Mouse (Mus musculus) lung, postnatal 10 days (tissue): ENCODE results near the gene Prr22.

Experiments used
- DNase-seq: peaks from one replicate; pipeline ENCODE4 v3.0.0; 2021

Gene Prr22

DNA sequence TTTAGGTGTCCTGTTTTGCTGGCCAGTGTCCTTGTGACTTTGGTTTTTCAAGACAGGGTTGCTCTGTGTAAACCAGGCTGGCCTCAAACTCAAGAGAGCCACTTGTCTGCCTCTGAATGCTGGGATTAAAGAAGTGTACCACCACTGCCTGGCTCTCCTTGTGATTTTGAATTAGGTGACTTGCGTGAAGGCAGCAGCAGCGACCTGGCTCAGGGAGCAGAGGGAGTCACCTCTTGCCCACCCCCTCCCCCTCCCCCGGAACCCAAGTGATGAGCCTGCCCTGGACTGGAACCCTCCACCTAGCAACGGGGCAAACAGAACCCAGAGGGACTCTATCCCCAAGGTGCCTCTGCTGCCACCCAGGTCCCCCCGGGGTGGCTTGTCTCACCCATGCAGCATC lies at the start of gene Prr22:
TSS of gene Prr22 (plus strand) at position 301 of the 400 bp plus-strand sequence.
- no peak for DNase-seq

DNA sequence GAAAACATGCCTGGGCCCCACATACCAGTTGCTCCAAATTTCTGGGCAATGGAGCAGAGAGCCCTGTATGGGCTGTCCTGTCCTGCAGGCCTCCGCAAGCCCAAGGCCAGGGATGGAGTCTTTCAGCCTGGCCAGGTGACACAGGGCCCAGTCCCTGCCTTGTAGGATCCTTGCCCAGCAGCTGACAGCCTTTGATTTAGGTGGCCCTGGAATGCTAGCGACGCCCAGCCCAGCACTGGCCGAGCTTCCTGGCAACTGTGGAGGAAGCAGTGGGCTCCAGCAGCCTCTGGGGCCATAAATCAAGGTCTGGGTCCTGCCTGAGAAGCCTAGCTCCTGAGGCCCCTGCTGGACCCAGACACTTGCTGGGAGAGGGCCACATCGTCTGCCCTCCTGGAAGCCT lies 47.6 kb upstream of the Prr22 start:
- DNase-seq, result peak; percentile 21

DNA sequence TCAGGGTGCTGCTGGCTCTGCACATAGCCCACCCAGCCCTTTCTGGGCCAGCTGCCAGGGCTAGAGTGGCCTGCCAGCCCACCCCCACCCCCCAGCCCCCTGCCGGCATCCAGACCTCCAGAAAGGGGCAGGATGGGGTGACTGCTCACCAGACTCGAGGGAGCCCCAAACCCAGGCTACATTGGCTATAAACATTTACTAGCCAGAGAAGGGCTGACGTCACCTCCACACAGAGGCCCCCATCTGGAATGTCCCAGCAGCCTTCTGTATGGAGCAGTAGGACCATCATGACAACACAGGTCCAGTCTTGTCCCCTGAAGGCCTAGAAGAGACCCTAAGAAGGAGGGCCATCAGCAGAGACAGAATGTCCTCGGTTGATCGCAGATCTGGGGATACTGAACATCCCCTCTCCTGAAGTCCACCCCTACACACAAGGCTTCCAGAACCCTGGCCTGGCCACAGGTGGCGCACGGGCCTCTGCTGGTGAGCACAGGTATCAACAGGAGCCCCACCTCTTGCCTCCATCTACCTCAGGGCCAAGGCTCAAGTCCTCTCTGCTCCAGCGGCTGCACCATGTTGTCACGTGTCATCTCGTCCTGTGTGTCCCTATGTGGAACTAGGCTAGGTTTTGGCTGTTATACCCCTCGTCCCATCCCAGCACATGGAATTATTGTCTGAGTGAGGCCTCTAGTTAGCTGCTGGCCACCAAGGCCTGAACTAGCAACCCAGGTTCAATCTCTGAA lies 46.5 kb upstream of the Prr22 start:
- no peak for DNase-seq

DNA sequence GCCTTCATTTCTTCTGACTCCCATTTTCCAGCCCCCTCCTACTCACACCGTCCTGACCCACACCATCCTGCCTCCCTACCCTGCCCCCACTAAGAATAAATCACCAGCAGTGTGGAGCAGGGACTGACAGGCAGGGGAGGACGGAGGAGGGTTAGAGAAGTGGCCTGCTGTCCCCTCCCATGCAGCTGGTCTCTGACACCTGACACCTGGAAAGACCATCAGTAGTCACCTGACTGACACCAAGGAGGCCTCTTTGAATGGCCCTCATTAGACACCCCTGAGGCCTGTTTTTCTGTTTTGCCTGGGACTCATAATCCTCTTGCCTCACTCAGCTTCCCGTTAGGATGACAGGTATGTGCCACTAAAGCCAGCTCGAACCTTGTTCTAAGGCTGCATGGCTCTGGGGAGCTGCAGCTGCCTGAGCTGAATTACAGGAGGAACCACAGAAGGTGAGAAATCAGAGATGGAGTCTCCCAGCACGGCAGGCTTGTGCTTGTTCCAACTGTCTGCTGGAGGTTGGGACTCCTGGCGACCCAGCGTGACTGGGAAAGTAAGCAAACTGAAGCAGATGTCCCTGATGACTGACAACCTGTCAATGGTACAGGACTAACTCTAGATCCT lies 42.9 kb upstream of the Prr22 start:
- DNase-seq, result no peak

DNA sequence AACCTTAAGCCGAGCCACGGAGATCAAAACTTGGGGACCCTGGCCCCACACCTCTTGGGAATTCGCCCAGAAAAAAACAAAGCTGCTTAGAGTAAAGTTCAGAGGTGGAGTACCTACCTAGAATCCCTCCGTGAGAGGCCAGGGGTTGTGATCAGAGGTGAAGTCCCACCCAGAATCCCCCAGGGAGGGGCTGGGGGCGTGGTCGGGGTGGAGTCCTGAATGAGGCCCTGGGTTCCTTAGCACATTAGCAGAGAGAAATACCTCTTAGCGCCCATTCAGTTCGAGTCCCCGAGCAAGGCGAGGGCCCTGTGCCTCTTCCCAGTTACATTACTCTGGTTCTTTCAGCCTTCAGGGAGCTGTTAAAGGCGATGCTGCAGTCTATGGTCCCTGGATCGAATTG lies 42.4 kb upstream of the Prr22 start:
- no peak for DNase-seq

DNA sequence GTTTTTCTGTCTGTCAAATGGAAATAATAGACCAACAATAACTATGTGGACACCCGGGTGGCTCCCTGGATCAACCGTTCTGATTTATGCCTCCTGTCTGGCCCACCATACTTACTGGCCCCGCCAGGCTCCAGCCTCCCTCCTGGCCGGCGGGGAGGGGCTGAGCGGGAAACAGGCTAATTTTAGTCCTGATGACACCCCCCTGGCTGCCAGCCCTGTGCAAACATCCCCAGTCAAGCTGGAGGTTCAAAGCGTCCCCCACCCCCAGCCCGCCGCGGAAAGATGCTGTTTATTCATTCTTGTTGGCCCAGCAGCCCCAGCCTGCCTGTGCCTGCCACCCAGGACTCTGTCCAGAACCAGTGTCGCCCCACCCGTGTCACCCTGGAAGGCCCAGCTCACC lies 41.9 kb upstream of the Prr22 start:
- peak; percentile 88 for DNase-seq

DNA sequence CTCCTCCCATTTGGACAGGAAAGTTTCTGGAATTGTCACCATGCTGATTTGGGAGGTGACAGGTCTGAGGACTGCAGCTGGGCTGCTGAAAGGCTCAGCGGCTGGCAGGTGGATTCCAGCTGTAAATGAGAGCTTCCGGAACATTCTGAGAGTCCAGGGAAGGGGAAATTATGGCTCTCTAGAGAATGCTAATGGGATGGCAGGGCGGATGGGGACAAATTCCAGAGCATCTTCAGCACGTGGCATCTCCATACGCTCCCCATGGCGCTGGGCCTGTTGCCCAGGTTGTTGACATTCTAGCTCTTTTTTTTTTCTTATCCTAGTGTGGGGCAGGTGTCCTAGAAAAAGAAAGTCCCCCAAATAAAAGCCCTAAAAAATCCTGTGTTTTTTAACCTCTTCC lies 40.9 kb upstream of the Prr22 start:
- no peak for DNase-seq

DNA sequence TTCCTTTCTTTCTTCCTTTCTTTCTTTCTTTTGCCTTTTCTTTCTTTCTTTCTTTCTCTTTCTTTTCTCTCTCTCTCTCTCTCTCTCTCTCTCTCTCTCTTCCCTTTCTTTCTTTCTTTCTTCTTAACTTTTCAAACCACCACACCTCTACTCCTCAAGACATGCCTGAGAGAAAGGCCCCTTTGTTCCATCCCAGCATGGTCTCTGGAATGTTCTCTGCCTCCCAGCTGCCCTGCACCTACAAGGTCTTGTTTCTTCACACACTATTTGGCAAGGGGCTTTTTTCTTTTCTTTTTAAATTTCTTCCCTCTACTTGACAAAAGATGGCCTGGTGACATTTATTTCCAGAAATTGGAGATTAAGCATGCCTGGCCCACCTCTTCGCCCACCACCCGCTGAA lies 40.4 kb upstream of the Prr22 start:
- no peak for DNase-seq

DNA sequence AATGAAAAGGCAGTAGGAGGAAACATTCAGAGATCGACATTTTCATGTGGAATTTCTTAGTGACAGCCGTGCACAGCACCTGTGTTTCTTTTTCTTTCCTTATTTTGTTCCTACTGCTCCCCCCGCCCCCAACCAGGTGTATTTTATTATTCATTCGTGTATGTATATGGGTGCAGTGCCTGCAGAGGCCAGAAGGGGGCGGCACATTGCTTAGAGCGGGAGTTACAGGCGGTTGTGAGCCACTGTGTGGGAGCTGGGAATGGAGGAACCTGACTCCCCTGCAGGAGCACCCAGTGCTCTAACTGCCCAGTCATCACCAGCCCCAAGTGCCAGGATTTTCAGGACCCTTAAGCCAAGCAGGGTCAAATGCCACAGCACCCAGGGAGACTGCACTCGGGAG lies 33.5 kb upstream of the Prr22 start:
- DNase-seq, result no peak

DNA sequence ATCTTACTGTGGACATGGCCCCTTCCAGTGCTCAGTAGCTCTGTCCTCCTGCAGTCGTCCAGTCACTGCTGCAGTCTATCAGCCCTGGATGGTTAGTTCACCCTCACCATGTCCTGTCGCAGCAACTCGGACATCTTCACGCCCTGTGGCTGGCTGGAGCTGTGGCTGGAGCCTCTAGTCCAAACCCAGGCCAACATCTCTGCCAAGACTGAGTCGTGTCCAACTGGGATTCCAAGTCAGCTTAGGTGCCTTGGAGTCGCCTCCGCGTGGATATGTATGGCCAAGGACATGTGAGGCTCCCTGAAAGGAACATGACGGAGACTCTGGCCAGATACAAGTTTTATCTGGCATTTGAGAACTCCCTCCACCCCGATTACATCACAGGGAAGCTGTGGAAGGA lies 31.8 kb upstream of the Prr22 start:
- DNase-seq, result peak; percentile 56

DNA sequence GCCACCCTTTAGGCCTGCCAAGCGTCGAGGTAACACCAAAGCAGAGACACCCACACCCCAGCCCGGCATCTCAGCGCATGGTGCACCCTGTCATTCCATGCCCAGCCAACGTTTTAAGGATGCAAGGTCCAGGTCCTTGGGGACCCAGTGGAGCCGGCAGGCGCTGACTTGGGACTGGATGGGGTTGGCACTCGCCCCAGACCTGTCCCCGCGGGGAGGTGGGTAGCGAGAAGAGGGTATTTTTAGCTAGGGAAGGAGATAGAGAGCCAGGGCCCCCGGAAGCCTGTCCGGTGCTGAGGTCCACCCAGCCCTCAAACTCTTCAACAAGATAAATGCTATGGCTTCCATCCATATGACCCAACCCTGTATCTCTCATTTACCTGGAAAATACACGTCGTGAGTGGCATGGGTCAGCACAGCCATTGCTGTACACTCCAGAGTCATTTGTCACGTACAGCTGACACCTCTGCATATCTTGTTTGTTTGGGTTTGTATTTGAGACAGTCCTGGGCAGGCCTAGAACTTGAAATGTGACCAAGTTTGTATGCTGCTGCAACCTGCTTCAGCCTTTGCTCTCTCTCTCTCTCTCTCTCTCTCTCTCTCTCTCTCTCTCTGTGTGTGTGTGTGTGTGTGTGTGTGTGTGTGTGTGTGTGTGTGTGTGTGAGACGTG lies 29.8 kb upstream of the Prr22 start:
- no peak for DNase-seq

DNA sequence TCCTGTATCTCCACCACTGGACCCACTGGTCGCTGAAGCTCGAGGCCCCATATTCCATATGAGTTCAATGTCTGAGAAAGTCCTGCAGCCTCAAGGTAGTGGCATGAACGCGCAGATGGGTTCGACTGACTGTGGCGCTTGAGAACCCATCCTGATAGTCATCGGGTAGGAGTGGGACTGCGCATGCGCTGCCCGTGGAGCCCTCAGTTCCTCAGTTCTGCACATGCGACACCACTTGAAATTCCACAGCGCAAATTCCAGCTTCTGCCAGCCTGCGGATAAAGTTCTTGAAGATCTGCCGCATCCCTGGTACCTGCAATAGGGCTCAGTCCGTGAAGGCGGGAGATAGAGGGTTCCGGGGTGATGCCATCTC lies 29.3 kb upstream of the Prr22 start:
- DNase-seq, result no peak

DNA sequence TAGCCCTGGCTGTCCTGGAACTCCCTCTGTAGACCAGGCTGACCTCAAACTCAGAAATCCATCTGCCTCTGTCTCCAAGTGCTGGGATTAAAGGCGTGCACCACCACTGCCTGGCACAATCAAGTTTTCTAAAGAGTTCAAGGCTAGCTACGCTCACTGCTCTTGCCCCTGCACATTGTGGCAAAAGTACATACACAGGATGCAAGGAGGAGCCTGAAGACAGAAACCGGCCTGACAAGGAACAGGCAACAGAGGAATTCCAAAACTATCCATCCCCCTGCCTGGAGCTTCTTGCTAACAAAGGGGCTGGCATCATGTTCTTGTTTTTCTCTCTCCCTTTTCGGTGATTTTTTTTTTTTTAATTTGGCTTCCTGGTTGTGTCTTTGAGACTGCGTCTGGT lies 25.9 kb upstream of the Prr22 start:
- DNase-seq, result no peak

DNA sequence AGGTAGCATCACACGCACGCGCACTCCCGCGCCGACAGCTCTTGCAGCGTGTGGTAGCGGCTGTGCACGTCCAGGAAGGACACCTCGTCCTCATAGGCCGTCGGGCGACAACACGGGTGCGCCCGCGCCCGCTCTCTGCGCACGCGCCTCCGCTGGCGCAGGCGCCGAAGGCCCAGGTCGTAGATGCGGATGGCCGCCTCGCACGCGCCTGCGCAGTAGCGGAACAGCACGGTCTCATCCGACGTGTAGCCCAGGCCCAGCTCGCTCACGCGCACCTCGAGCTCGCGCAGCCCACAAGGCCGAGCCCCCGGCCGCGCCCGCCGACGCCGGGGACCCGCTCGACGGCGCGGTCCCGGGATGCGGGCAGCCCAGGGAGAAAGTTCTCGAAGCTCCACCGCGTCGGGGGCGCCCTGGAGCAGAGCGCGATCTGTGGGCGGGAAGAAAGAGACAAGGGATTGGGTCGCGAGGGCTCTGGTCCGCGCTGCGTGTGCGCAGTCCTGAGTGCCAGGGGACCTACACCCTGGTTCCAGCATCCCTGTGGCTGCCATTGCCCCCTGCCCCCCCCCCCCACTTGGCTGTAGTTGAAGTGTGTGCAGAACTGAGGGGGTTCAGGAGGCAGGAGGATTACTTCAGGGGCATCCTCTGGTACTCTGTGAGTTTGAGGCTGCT lies 18.5 kb upstream of the Prr22 start:
- peak; percentile 59 for DNase-seq

DNA sequence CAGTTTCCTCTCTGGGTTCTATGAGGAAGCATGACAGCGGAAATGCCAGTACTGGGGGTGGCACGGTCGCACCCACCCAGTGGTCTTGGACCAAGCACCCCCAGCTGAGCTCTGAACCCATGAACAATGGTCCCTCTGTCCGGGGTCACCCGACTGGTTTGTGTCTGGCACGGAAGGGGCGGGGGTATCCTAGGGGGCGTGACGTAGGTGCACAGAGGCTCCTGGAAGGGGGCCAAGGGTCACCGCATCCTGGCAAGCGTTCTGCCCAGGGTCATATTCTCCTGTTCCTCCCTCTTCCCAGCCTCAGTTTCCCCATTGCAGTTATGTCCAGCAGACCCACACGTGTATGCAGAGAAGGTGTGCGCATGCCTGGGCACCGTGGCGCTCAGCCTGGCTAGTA lies 16.6 kb upstream of the Prr22 start:
- DNase-seq, result no peak

DNA sequence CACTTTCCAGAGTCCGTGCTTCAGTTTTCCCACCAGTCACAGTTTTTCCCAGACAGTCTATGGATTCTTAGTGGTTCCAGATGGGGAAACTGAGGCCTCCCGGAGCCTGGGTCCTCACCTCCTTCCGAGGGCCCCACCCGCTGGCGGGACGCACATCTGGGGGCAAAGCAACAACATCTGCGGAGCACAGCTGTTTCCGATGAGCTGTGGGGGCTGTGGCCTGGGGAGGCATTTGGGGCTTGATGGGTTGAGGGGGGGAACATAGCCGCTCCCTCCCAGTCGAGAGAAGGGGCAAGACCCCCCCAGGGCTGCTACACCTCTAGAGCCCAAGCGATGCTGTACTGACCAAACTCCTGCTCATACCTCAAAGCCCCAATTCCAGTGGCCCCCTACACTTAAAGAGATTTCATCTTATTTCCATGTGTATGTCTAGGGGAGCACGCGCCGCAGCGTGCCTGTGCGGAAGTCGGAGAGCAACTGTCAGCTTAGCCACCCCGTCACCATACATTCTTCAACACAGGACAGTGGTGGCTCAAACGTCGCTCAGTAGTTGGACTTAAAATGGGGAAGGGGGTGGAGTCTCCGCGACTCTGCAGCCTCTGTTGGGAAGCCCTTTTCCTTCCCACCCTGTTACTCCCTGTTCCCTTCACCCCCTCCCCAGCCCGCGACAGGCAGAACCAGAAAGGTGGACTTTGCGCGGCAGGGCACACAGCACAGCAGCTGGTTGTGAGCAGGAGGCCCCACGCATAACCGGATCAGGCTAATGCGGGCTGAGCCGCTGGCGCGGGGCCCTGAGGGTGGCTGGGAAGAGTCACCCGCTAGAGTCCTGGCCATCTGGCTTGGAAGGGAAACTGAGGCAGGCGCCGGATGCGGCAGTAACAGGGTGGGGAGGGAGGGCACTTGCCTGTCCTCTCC lies 15.5 kb upstream of the Prr22 start:
- no peak for DNase-seq

DNA sequence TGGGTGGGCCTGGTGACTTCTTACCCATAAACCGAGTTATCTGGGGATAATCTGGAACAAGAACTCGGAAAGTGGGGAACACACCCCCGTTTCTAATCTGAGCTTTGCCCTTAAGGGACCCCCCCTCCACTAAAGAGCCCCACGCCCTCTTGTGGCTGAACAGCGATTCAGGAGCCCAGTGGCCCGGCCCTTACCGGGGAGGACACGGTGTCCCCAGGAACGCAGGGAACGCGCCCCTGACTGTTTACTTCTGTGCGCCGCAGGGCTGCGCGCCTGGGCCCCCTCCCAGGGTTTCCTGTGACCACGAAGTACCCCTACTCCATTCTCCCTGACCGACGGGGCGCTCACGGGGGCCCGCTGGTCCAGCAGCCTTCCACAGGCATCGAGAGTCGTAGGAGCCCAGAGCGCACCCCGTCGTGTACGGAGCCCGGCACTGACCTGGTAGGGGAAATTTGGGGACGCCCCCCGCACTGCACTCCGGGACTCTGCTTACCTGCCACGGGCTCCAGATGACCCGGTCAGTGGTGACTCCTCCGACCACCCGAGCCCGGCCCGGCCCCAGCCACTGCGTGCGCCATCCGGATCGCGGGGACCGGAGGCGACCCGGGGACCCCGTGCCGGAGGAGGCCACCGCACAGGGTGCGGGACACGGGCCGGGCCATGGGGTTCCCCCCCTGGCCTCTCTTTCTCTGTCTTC lies 13.2 kb upstream of the Prr22 start:
- peak; percentile 66 for DNase-seq

DNA sequence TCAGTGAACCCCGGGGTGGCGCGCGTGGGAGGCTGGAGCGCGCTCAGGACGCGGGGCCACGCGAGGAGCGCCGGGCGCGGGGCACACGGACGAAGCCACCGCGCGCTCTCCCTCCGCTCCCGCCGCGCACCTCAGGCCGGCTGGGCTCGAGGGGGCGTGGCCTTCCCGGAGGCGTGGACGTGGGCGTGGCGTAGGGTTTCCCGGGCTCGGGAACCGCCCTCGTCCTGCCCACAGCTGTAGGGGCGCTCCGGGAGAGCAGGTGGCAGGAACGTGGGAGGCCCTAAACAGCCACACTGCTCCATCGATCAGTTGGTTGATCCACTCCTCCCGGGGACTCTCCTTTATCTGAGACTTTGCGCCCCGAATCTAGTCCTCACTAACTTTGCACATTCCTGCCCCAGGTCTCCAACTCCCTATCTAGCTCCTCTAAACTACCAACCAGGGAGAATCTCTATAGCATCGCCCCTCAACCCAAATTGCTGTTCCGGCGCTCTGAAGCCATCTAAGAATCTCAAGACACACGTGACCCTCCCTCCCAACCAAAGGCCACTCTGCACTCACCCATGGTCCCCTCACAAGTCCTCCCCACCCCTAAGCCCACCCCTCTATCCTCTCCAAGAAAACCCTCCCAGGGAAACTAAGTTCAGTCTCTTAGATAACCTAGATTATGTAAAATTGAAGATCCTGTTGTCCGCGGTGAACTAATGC lies 12.5 kb upstream of the Prr22 start, which contains the start of gene Nrtn:
TSS of gene Nrtn (minus strand) at position 115 of the 708 bp plus-strand sequence.
- peak; percentile 93 for DNase-seq

DNA sequence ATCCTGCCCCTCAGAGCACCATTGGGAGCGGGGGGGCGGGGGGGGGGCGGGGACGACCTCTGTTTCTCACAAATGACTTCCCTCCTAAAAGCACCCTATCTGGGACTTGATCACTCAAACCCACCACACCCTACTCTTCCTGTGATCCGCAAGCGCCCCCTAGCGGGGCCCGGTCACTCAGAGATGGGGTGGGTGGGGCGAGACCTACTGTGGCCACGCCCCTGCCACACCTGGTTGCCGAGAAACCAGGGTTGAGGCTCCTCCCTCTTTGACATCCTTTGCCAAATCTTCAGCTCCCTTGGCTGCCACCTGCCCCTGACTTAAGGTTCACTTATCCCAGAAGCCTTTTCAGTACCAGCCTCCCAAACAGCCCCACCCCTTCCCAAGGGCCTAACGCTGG lies 11.9 kb upstream of the Prr22 start:
- DNase-seq, result peak; percentile 84

DNA sequence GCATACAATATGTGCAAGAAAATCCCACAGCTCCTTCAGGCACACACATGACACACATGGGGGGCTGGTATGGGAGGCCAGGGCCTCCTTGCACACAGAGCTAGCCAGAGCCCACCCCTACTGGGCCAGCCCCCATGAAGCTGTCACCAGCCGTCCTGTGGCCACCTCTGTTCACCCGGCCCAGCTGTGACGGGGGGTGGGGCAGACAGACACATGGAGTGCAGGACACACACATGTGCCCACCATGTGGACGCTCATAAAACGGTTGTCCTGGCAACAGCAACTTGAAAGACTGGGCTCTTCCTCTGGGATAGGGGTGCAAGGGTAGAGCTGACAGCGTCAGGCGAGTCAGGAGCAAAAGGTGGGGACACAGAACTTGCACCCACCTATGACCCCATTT lies 10.8 kb upstream of the Prr22 start:
- peak; percentile 45 for DNase-seq

DNA sequence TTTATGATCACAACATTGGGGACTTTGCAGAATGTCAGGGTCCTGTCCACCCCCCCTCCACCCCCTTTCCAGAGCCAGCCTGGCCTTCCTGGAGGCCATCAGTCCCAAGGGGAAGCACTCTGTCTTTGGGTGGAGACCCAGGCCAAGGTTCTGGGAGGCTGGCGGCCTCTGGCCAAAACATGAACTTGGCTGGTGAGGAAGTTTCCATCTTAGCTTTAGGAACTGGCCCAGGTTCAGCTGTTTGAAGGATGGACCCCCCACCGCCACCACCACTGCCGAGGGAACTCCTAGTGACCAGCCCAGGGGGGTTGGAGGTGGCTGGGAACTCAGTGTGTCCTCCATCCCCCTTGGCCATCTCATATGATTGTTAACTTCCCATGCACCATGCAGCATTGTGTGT lies 9.0 kb upstream of the Prr22 start:
- no peak for DNase-seq
